Mouse (Mus musculus): Measurements from ENCODE around the gene Krt80.

DNA sequence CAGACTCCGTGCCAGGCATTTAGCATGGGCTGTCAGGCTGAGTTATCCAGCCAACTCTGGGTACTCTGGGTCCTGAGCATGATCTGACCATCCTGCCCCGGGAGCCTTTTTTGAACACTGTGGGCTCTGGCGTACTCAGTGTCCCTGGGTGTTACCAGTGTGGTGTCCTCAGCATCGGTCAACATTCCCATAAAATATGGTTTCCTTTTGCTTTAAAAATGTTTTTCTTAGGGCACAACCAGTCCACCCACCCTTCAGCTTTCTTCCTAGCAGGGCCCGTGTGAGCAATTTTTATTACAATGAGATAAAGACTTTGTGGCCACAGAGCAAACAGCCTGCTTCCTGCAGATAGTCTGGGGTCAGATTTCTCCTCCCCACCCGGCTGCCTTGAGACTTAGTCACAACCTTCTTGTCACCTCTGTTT is 49.3 kb downstream of the Krt80 start:
- TF ChIP-seq POLR2A (IDR thresholded peaks at IDR 0.05; ENCODE audit: control insufficient read depth, extremely low read depth, insufficient read depth, low read length, poor library complexity) (no peak), CTCF (IDR thresholded peaks at IDR 0.05; ENCODE audit: borderline replicate concordance, control insufficient read depth, extremely low read depth, insufficient read depth, low read length, poor library complexity) (no peak)

Data from thymus, adult 2 months (tissue).